In the genomic region with DNA sequence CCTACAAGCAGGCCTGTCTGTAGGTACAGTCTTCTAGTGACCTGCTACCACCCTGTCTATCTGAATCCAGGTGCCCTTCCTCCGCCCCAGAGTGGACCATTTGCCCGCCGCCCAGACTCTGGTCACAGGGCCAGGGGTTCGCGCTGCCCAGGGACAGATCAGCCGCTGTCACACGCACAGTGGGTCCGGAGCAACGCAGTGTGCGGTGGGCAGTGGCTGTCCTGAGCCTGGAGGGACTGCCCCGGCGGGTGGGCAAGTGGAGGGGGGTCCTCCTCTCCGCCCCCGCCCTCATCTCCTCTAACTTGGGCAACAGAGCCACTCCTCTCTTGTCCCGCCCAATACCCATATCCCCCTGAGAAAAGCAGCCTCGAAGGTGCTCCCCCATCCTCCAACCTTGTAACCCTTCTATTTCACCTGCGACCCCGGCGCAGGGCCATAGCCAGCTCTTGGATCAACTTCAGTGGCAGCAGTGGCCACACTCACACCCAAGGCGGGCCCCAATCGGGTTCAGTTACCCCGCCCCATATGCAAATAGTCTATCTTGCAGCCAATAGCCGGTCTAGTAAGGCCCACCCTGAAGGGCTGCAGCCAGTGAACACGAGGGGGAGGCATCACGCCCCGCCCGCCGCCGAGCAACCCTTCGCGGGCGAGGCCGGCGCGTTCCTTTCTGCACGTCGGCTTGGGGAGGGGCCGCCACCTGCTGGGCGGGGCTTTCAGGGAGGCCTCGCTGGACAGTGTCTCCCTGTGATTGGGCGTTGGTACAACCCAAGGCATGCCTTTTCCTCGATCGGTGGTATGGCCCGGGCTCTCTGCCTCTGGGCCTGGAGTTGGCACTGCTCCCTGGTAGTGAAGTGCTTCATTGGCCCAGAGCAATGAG, we compare ENCODE assay signal across 8 mouse cellular contexts. TPM values are rescaled to one million over a fixed set of nuclear protein-coding genes. Genes with fewer than 3 reads are reported as not detected.
DNase-seq lines count a peak whose midpoint lies in the region; ATAC-seq and TF ChIP-seq lines count a peak whose summit lies in the region.

No protein-coding gene starts in this region.

- H3K9me3 ChIP-seq in embryonic facial prominence, embryonic 14.5 days (ENCODE audit: control insufficient read depth, low read length): no peaks in the 10 kb centered on the region
- no peaks in the 10 kb centered on the region for H3K9me3 ChIP-seq in limb, embryonic 14.5 days (ENCODE audit: control insufficient read depth, low read length)
- H3K9me3 ChIP-seq in midbrain, postnatal 0 days (ENCODE audit: low read length): no peaks in the 10 kb centered on the region

- peak overlapping the region; percentile 63 for H3K4me3 ChIP-seq in embryonic facial prominence, embryonic 14.5 days (ENCODE audit: low read depth, low read length)
- peak overlapping the region; percentile 65 for H3K4me3 ChIP-seq in limb, embryonic 14.5 days (replicated peaks; ENCODE audit: low read length)
- peak overlapping the region; percentile 43 for H3K4me3 ChIP-seq in midbrain, postnatal 0 days (ENCODE audit: low read depth, low read length)

- peak overlapping the region; percentile 78 for H3K9ac ChIP-seq in embryonic facial prominence, embryonic 14.5 days (ENCODE audit: low read depth, low read length)
- peak overlapping the region; percentile 63 for H3K9ac ChIP-seq in limb, embryonic 14.5 days (ENCODE audit: low read depth, low read length, severe bottlenecking)
- peak overlapping the region; percentile 62 for H3K9ac ChIP-seq in midbrain, postnatal 0 days (replicated peaks; ENCODE audit: low read length, poor library complexity, severe bottlenecking)

- TF ChIP-seq POLR2A in limb, embryonic 14.5 days (IDR thresholded peaks at IDR 0.05; ENCODE audit: borderline replicate concordance, extremely low read depth, insufficient read depth, insufficient read length): peak; percentile 42; the same call in 1 of the 2 replicates

- 3% methylated on average over 38 of the region's 44 CpGs for WGBS in embryonic facial prominence, embryonic 14.5 days
- WGBS in limb, embryonic 14.5 days: 4% methylated on average over 35 of the region's 44 CpGs
- WGBS in midbrain, postnatal 0 days: 3% methylated on average over 43 of the region's 44 CpGs

- H3K4me1 ChIP-seq in embryonic facial prominence, embryonic 14.5 days (ENCODE audit: control insufficient read depth, insufficient read depth, low read length): peaks cover 20% of the 10 kb centered on the region
- H3K4me1 ChIP-seq in limb, embryonic 14.5 days (ENCODE audit: control insufficient read depth, insufficient read depth, low read length): peaks cover 21% of the 10 kb centered on the region
- peaks cover 10% of the 10 kb centered on the region for H3K4me1 ChIP-seq in midbrain, postnatal 0 days (ENCODE audit: insufficient read depth, low read length)

- peak; percentile 99 for DNase-seq in 3T3-L1 (ENCODE audit: low read depth, low spot score)
- peak; percentile 90 to 96 for DNase-seq in adrenal gland, postnatal 4 days (ENCODE audit: low spot score in 2 of 2)
- DNase-seq in embryonic facial prominence, embryonic 14.5 days (ENCODE audit: low spot score): peak; percentile 99
- DNase-seq in heart, adult 8-10 months (ENCODE audit: low spot score): peak; percentile 93
- peak; percentile 99 for DNase-seq in kidney, adult 9 months
- peak; percentile 98 for DNase-seq in limb, embryonic 14.5 days (ENCODE audit: low spot score)
- peak; percentile 97 for DNase-seq in midbrain, postnatal 0 days (ENCODE audit: low spot score)
- DNase-seq in spleen, postnatal 14 days (ENCODE audit: low spot score in 2 of 2): peak; percentile 93 to 94

- peaks cover 10% of the 10 kb centered on the region; the same call in 1 of the 2 replicates for H3K36me3 ChIP-seq in embryonic facial prominence, embryonic 14.5 days (ENCODE audit: control insufficient read depth, insufficient read depth, low read length)
- peaks cover 22% of the 10 kb centered on the region for H3K36me3 ChIP-seq in limb, embryonic 14.5 days (ENCODE audit: control insufficient read depth, insufficient read depth, low read length)
- H3K36me3 ChIP-seq in midbrain, postnatal 0 days (ENCODE audit: insufficient read depth, low read length): 0 out of 2 replicates have a peak, but pooled peaks cover 4% of the 10 kb centered on the region

- no peaks in the 10 kb centered on the region for H3K27me3 ChIP-seq in embryonic facial prominence, embryonic 14.5 days (replicated peaks; ENCODE audit: control insufficient read depth, insufficient read depth, low read length)
- H3K27me3 ChIP-seq in limb, embryonic 14.5 days (ENCODE audit: control insufficient read depth, insufficient read depth, low read length): no peaks in the 10 kb centered on the region
- H3K27me3 ChIP-seq in midbrain, postnatal 0 days (ENCODE audit: insufficient read depth, low read length): no peaks in the 10 kb centered on the region

- H3K4me2 ChIP-seq in embryonic facial prominence, embryonic 14.5 days (ENCODE audit: low read depth, low read length): peak overlapping the region; percentile 89
- peak overlapping the region; percentile 77 for H3K4me2 ChIP-seq in limb, embryonic 14.5 days (replicated peaks; ENCODE audit: low read depth, low read length, severe bottlenecking)
- H3K4me2 ChIP-seq in midbrain, postnatal 0 days (ENCODE audit: low read depth, low read length, poor library complexity, severe bottlenecking): peak overlapping the region; percentile 72

- peak overlapping the region; percentile 88 for H3K27ac ChIP-seq in embryonic facial prominence, embryonic 14.5 days (replicated peaks; ENCODE audit: low read depth, low read length)
- H3K27ac ChIP-seq in limb, embryonic 14.5 days (replicated peaks; ENCODE audit: low read depth, low read length): peak overlapping the region; percentile 84
- H3K27ac ChIP-seq in midbrain, postnatal 0 days (ENCODE audit: low read depth, low read length): 0 out of 2 replicates have a peak overlapping the region, but pooled peaks have one; percentile 38

- peak; percentile 60 for TF ChIP-seq CTCF in midbrain, postnatal 0 days (IDR thresholded peaks at IDR 0.05)

- peak; percentile 97 for ATAC-seq in embryonic facial prominence, embryonic 14.5 days (ENCODE audit: low read depth)
- ATAC-seq in limb, embryonic 14.5 days (ENCODE audit: low FRiP score, low read depth): peak; percentile 97
- ATAC-seq in midbrain, postnatal 0 days (ENCODE audit: low FRiP score): peak; percentile 92

RNA-seq across cellular contexts. Expression of gene Rassf7, which starts 5.8 kb away (rescaled TPM):
- 10 to 100 TPM; 14.7 to 15.1 TPM for total RNA-seq in adrenal gland, postnatal 4 days (2021)
- polyA plus RNA-seq in embryonic facial prominence, embryonic 14.5 days (2014; fragmentation: Nextera tagmentation; extraction: Ambion mirVana): 26.7 and 30.2 TPM in 2 replicates
- under 1 TPM in 3 of 4 experiments, not detected in 1; 0.66 to 0.90 (median 0.73) TPM for total RNA-seq in heart, adult 8-10 months (2022)
- polyA plus RNA-seq in limb, embryonic 14.5 days (2012; rRNA removed): 40.0 and 44.8 TPM in 2 replicates
- polyA plus RNA-seq in limb, embryonic 14.5 days (2014; fragmentation: Nextera tagmentation; extraction: Ambion mirVana): 30.9 and 31.7 TPM in 2 replicates
- total RNA-seq in midbrain, postnatal 0 days (2014; rRNA removed): 15.5 and 23.5 TPM in 2 replicates
- 20.7 and 21.7 TPM in 2 replicates for polyA plus RNA-seq in midbrain, postnatal 0 days (2015; fragmentation: Nextera tagmentation; extraction: Ambion mirVana)

RNA-seq across cellular contexts. Expression of gene Phrf1, which starts 7.1 kb away (rescaled TPM):
- 10 to 100 TPM; 77.1 to 91.9 TPM for total RNA-seq in adrenal gland, postnatal 4 days (2021)
- polyA plus RNA-seq in embryonic facial prominence, embryonic 14.5 days (2014; fragmentation: Nextera tagmentation; extraction: Ambion mirVana): 59.8 and 62.7 TPM in 2 replicates
- 10 to 100 TPM; 26.2 to 38.2 (median 31.9) TPM for total RNA-seq in heart, adult 8-10 months (2022)
- 37.6 and 42.6 TPM in 2 replicates for polyA plus RNA-seq in limb, embryonic 14.5 days (2012; rRNA removed)
- polyA plus RNA-seq in limb, embryonic 14.5 days (2014; fragmentation: Nextera tagmentation; extraction: Ambion mirVana): 65.9 and 72.7 TPM in 2 replicates
- 46.3 and 54.6 TPM in 2 replicates for total RNA-seq in midbrain, postnatal 0 days (2014; rRNA removed)
- polyA plus RNA-seq in midbrain, postnatal 0 days (2015; fragmentation: Nextera tagmentation; extraction: Ambion mirVana): 35.1 and 39.5 TPM in 2 replicates

RNA-seq across cellular contexts. Expression of gene Lmntd2, which starts 7.6 kb away (rescaled TPM):
- 1 to 10 TPM in 1 of 2 experiments, under 1 TPM in 1; 0.82 to 1.0 TPM for total RNA-seq in adrenal gland, postnatal 4 days (2021)
- polyA plus RNA-seq in embryonic facial prominence, embryonic 14.5 days (2014; fragmentation: Nextera tagmentation; extraction: Ambion mirVana): 1.3 and 1.5 TPM in 2 replicates
- total RNA-seq in heart, adult 8-10 months (2022): not detected
- 6.6 and 6.9 TPM in 2 replicates for polyA plus RNA-seq in limb, embryonic 14.5 days (2012; rRNA removed)
- polyA plus RNA-seq in limb, embryonic 14.5 days (2014; fragmentation: Nextera tagmentation; extraction: Ambion mirVana): 0.95 and 1.7 TPM in 2 replicates
- total RNA-seq in midbrain, postnatal 0 days (2014; rRNA removed): not detected in 2 replicates
- 0.10 and 0.36 TPM in 2 replicates for polyA plus RNA-seq in midbrain, postnatal 0 days (2015; fragmentation: Nextera tagmentation; extraction: Ambion mirVana)

RNA-seq across cellular contexts. Expression of gene Lrrc56, which starts 27.5 kb away (rescaled TPM):
- 1 to 10 TPM; 8.8 to 9.9 TPM for total RNA-seq in adrenal gland, postnatal 4 days (2021)
- 6.0 and 7.2 TPM in 2 replicates for polyA plus RNA-seq in embryonic facial prominence, embryonic 14.5 days (2014; fragmentation: Nextera tagmentation; extraction: Ambion mirVana)
- total RNA-seq in heart, adult 8-10 months (2022): 1 to 10 TPM; 1.8 to 3.4 (median 3.0) TPM
- 14.8 and 17.8 TPM in 2 replicates for polyA plus RNA-seq in limb, embryonic 14.5 days (2012; rRNA removed)
- polyA plus RNA-seq in limb, embryonic 14.5 days (2014; fragmentation: Nextera tagmentation; extraction: Ambion mirVana): 5.8 and 8.3 TPM in 2 replicates
- 11.5 and 14.9 TPM in 2 replicates for total RNA-seq in midbrain, postnatal 0 days (2014; rRNA removed)
- 8.6 TPM in 2 replicates for polyA plus RNA-seq in midbrain, postnatal 0 days (2015; fragmentation: Nextera tagmentation; extraction: Ambion mirVana)

RNA-seq across cellular contexts. Expression of gene Hras, which starts 27.7 kb away (rescaled TPM):
- 10 to 100 TPM; 88.5 to 96.4 TPM for total RNA-seq in adrenal gland, postnatal 4 days (2021)
- 122 and 142 TPM in 2 replicates for polyA plus RNA-seq in embryonic facial prominence, embryonic 14.5 days (2014; fragmentation: Nextera tagmentation; extraction: Ambion mirVana)
- 100 to 1,000 TPM in 1 of 4 experiments, 10 to 100 TPM in 3; 81.0 to 107 (median 87.7) TPM for total RNA-seq in heart, adult 8-10 months (2022)
- 111 and 112 TPM in 2 replicates for polyA plus RNA-seq in limb, embryonic 14.5 days (2012; rRNA removed)
- polyA plus RNA-seq in limb, embryonic 14.5 days (2014; fragmentation: Nextera tagmentation; extraction: Ambion mirVana): 136 and 143 TPM in 2 replicates
- total RNA-seq in midbrain, postnatal 0 days (2014; rRNA removed): 109 and 113 TPM in 2 replicates
- 209 TPM in 2 replicates for polyA plus RNA-seq in midbrain, postnatal 0 days (2015; fragmentation: Nextera tagmentation; extraction: Ambion mirVana)

Comparison
In these comparisons a context has a peak if more than half of its experiments do, and no peak if none do; other contexts are left out.
1. Peak in every context shown above with its lines: DNase-seq, ATAC-seq, H3K4me3 ChIP-seq and H3K27ac ChIP-seq.
2. H3K27ac ChIP-seq: peak in every context shown above with its lines; median percentile 88 in embryonic facial prominence, embryonic 14.5 days; 84 in limb, embryonic 14.5 days; 38 in midbrain, postnatal 0 days.